Mouse (Mus musculus) bone marrow macrophage, adult 2 months (primary cell): Measurements from ENCODE around the gene Fars2.

ENCODE experiments used
- CTCF ChIP-seq: IDR thresholded peaks from 2 replicates; pipeline ENCODE4 v1.5.1; 2012; ENCODE audit warnings: low read depth, mild to moderate bottlenecking, low read length, moderate library complexity
- POLR2A ChIP-seq: IDR thresholded peaks from 2 replicates; pipeline ENCODE4 v1.6.1; 2012; ENCODE audit warnings: mild to moderate bottlenecking, low read depth, low read length, borderline replicate concordance

DNA sequence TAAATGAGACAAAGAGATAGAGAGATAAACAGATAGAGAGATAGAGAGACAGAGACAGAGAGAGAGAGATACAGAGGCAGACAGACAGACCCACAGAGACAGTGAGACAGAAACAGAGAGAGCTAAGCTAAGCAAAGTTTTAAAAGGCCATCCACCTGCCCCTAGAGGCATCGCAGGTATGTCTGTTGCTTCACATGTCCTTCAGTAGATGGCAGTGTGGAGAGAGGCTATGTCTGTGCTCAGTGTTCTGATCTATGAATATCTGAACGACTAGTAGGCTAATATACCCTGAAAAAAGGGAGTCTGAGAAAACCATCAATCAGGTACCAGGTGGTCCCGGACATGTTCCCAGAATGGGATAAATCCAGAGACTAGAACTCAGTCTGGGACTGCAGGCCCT, 537.0 kb downstream of the Fars2 start:
- TF ChIP-seq CTCF (no peak), POLR2A (no peak)
